Mouse (Mus musculus): Measurements from ENCODE around the gene Luc7l2. TPM values are rescaled to one million over a fixed set of nuclear protein-coding genes. Genes with fewer than 3 reads are reported as not detected.
A peak's percentile ranks its signal among the peaks of the same experiment; 100 is the strongest.

The Luc7l2 gene
- polyA plus RNA-seq, 1 experiment, result 22.7 TPM

DNA sequence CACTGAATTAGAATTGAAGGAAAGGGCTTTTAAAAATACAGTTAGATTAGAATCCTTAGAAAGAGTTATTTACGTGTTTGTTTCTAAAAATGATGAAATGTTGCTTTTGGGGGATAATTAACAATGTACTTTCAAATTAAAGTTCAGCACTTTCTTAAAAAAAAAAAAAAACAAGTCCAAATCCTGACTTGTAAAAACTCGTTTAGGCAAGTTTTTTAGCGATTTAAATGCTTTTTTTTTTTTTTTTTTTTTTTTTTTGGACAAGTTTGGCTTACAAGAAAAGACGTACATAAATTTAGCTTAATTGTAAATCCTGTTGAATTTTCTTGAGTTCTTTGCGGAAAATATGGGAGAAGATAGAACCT, 1.5 kb downstream of the Luc7l2 start:
- TF ChIP-seq GATA1 (IDR thresholded peaks at IDR 0.05; ENCODE audit: borderline replicate concordance, low read length) (no peak), FLI1 (IDR thresholded peaks at IDR 0.05; ENCODE audit: low read length) (no peak)

DNA sequence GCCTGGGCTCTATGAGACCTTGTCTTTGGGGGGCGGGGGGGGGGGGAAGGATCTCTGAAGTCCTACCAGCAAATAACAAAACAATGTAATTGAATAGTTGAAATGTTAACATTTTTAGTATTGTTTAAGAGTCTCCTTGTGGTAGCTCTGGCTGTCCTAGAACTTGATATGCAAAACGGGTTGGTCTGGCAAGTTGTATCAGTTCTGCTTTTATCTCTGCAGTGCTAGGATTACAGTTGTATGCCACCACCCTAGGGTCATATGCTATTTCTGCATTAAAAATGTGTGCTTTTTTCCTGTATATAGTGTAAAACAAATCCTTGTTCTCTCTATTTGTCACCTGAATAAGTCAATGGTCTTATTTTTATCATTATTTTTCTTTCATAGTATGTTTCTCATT, 25.0 kb downstream of the Luc7l2 start:
- Histone ChIP-seq H3K36me3 (replicated peaks; ENCODE audit: low read length) (peaks cover 80% of the 10 kb centered on the region), H3K27me3 (replicated peaks) (no peaks in the 10 kb centered on the region), H3K9me3 (no peaks in the 10 kb centered on the region), H3K4me3 (replicated peaks) (no peak overlapping the region), H3K4me1 (peaks cover 25% of the 10 kb centered on the region)
- TF ChIP-seq FLI1 (IDR thresholded peaks at IDR 0.05; ENCODE audit: low read length) (no peak), GATA1 (IDR thresholded peaks at IDR 0.05; ENCODE audit: borderline replicate concordance, low read length) (no peak)

More for the DNA sequence above, 1.5 kb downstream of the Luc7l2 start:
- Histone ChIP-seq H3K27me3 (replicated peaks) (no peaks in the 10 kb centered on the region), H3K36me3 (replicated peaks; ENCODE audit: low read length) (peaks cover 24% of the 10 kb centered on the region), H3K9me3 (no peaks in the 10 kb centered on the region), H3K4me1 (peaks cover 52% of the 10 kb centered on the region), H3K4me3 (replicated peaks) (peak overlapping the region; percentile 96)

DNA sequence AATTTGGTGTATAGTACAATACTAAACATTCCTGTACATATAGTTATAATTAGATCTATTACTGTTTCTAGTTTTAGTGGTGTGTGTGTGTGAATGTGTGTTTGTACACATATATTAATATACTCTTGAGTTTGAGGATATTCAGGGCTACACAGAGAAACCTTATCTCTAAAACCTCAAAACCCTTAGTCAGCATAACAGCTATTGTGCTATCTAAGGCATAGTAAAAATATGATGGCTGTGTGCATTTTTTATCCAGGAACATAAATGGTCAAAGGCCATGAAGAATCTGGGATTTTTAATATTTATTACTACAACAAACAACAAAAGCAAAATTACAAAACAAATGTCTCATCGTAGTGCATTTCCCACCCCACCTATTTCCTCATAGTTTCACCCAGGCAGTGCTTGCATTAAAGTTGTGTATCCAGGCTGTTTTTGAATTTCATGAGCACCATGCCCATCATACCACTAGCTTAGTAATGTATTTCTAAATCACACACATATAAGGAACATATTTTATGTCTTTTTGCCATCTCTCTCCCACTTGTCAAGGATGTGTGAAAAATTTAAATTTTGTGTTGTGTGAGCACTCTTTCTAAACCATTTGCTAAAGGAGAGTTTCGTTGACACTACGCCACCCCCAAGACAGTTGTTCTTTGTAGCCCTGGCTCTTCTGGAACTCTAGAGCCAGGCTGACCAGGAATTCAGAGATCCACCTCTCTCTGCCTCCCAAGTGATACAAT, 29.2 kb downstream of the Luc7l2 start:
- no peak for TF ChIP-seq GATA1 (IDR thresholded peaks at IDR 0.05; ENCODE audit: borderline replicate concordance, low read length)
- TF ChIP-seq FLI1 (IDR thresholded peaks at IDR 0.05; ENCODE audit: low read length), result no peak
- Histone ChIP-seq H3K9me3 (no peaks in the 10 kb centered on the region), H3K4me3 (replicated peaks) (no peak overlapping the region), H3K4me1 (peaks cover 28% of the 10 kb centered on the region), H3K27me3 (replicated peaks) (no peaks in the 10 kb centered on the region), H3K36me3 (replicated peaks; ENCODE audit: low read length) (peaks cover 85% of the 10 kb centered on the region)

DNA sequence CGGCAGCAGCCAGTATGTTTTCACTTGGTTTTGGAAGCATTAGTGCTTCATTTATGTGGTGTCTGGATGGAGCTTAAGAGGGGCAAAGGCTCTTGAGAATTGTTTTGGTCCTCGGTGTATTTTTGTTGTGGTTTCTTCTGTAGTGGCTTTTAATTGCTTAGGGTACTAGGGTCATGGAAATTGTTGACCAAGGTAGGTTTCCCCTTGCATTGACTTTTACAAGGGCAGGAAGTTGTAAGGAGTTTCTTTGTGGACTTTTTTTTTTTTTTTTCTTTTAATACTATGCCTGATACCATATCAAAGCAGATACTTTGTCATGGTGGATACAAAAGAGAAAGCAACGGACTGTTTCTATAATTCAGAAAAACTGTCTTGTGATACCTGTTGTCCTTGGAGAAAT, 30.6 kb downstream of the Luc7l2 start:
- no peak for TF ChIP-seq GATA1 (IDR thresholded peaks at IDR 0.05; ENCODE audit: borderline replicate concordance, low read length)

DNA sequence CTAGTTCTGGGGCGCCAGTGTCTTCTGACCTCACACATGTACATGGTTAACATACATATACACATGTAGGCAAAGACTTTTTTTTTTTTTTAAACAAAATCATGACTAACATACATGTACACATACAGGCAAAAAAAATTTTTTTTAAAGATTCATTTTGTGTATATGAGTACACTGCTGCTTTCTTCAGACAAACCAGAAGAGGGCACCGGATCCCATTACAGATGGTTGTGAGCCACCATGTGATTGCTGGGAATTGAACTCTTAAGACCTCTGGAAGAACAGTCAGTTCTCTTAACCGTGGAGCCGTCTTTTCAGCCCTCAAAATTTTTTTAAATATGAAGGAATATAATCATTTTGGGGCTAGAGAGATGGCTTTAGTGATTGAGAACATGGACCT, 46.3 kb downstream of the Luc7l2 start:
- peaks cover 7% of the 10 kb centered on the region; the same call in 1 of the 2 replicates for H3K4me1 ChIP-seq
- no peak overlapping the region for H3K4me3 ChIP-seq (replicated peaks)
- H3K27me3 ChIP-seq (replicated peaks), result no peaks in the 10 kb centered on the region
- H3K36me3 ChIP-seq (replicated peaks; ENCODE audit: low read length), result peaks cover 91% of the 10 kb centered on the region
- H3K9me3 ChIP-seq, result no peaks in the 10 kb centered on the region
- TF ChIP-seq FLI1 (IDR thresholded peaks at IDR 0.05; ENCODE audit: low read length) (no peak), GATA1 (IDR thresholded peaks at IDR 0.05; ENCODE audit: borderline replicate concordance, low read length) (no peak)

More for the DNA sequence above, 30.6 kb downstream of the Luc7l2 start:
- Histone ChIP-seq H3K4me3 (replicated peaks) (no peak overlapping the region), H3K4me1 (peaks cover 28% of the 10 kb centered on the region), H3K36me3 (replicated peaks; ENCODE audit: low read length) (peaks cover 88% of the 10 kb centered on the region), H3K27me3 (replicated peaks) (no peaks in the 10 kb centered on the region), H3K9me3 (no peaks in the 10 kb centered on the region)

DNA sequence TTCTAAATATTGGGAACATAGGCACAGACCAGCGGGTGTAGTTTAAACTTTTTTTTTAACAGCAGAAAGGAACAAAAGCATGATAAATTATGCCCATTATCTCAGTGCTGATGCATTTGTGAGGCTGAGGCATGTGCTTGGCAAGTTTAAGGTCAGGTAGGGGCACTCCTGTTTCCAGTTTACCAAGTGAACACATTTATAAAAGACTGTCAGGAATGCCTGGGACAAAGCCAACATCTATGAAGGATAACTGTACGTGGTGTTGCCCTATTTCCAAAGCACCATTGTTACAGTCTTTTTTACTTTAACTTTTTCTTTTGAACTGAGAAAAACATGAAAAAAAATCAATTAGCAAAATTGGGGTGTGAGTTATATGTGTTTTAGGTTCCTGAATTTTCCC, 58.8 kb downstream of the Luc7l2 start:
- H3K27me3 ChIP-seq (replicated peaks), result no peaks in the 10 kb centered on the region
- H3K4me3 ChIP-seq (replicated peaks), result no peak overlapping the region
- TF ChIP-seq GATA1 (IDR thresholded peaks at IDR 0.05; ENCODE audit: borderline replicate concordance, low read length) (no peak), FLI1 (IDR thresholded peaks at IDR 0.05; ENCODE audit: low read length) (no peak)
- H3K9me3 ChIP-seq, result no peaks in the 10 kb centered on the region
- H3K4me1 ChIP-seq, result no peaks in the 10 kb centered on the region
- peaks cover 81% of the 10 kb centered on the region for H3K36me3 ChIP-seq (replicated peaks; ENCODE audit: low read length)

DNA sequence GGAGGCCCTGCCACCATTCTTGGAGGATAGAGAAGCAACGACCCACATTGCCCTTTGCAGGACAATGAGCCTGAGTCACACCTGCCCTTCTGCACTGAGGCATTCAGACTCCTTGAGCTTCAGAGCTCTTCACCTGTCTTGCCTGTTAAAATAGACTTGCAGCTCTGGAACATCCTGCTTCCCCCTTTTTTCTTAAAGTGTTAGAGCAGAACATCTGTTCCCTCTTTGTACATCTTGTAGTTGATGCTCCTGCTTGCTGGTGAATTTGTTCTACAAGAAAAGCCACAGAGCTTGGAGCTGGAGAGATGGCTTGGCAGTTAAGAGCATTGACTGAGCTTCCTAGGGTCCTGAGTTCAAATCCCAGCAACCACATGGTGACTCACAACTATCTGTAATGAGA, 71.3 kb downstream of the Luc7l2 start:
- Histone ChIP-seq H3K36me3 (replicated peaks; ENCODE audit: low read length) (peaks cover 81% of the 10 kb centered on the region), H3K27me3 (replicated peaks) (no peaks in the 10 kb centered on the region)
- TF ChIP-seq GATA1 (IDR thresholded peaks at IDR 0.05; ENCODE audit: borderline replicate concordance, low read length) (no peak), FLI1 (IDR thresholded peaks at IDR 0.05; ENCODE audit: low read length) (no peak)

DNA sequence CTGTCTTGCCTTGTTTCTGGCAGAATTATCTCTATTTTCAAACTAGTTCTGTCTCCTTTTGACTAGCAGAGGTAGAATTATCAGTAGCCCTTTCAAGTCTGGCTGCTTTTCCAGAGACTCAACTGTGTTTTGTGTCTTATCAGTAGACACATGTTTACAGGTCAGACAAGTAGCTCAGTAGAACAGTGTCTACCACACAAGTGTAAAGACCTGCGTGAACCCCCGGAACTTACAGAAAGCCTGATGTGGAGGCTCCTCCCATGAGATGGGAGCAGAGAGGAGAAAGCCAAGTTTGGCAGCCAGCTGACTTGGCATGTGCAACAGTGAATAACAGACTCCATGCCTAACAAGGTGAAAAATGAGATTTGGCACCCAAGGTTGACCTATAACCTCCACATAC, 72.3 kb downstream of the Luc7l2 start:
- no peaks in the 10 kb centered on the region for H3K4me1 ChIP-seq
- H3K36me3 ChIP-seq (replicated peaks; ENCODE audit: low read length), result peaks cover 78% of the 10 kb centered on the region
- H3K9me3 ChIP-seq, result no peaks in the 10 kb centered on the region
- H3K4me3 ChIP-seq (replicated peaks), result no peak overlapping the region
- H3K27me3 ChIP-seq (replicated peaks), result no peaks in the 10 kb centered on the region
- TF ChIP-seq GATA1 (IDR thresholded peaks at IDR 0.05; ENCODE audit: borderline replicate concordance, low read length) (no peak), FLI1 (IDR thresholded peaks at IDR 0.05; ENCODE audit: low read length) (no peak)

More for the DNA sequence above, 71.3 kb downstream of the Luc7l2 start:
- H3K4me1 ChIP-seq, result no peaks in the 10 kb centered on the region
- no peaks in the 10 kb centered on the region for H3K9me3 ChIP-seq
- H3K4me3 ChIP-seq (replicated peaks), result no peak overlapping the region

DNA sequence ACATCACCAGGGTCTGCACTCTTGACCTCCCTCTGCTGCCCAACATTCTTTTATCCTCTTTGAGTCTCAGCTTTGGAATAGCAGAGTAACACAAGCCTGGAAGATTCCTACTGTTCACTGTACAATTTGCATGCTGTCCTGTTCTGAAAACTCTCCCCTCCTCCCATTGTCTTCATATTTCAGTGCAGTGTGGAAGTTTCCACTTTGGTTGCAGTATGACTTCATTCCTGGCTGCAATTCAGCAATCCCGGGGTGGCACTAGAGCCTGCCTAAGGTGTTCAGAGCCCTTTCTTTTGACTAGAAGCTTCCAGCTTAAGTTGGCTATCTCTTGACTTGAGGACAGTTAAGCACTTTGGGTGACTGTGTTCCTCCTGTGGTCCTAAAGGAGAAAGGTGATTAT, 73.3 kb downstream of the Luc7l2 start:
- no peak for TF ChIP-seq FLI1 (IDR thresholded peaks at IDR 0.05; ENCODE audit: low read length)
- no peak for TF ChIP-seq GATA1 (IDR thresholded peaks at IDR 0.05; ENCODE audit: borderline replicate concordance, low read length)
- H3K36me3 ChIP-seq (replicated peaks; ENCODE audit: low read length), result peaks cover 69% of the 10 kb centered on the region
- peaks cover 2% of the 10 kb centered on the region for H3K27me3 ChIP-seq (replicated peaks)
- no peaks in the 10 kb centered on the region for H3K9me3 ChIP-seq
- H3K4me3 ChIP-seq (replicated peaks), result no peak overlapping the region
- no peaks in the 10 kb centered on the region for H3K4me1 ChIP-seq

DNA sequence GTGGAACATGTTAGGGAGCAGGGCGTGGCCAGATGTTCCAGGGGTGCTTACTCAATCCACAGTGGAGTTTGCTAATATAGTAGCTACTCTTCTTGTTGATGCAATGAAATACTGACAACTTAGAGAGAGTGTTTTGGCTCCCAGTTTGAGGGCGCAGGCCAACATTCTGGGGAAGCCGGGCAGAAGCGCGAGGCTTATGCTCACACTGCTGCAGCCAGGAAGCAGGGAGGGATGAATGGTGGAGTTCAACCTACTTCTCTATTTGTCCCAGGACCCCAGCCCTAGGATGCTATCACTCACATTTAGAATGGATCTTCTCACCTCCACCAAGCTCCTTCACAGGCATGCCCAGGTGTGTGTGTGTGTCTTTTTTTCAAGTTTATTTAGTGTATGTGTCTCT, 75.0 kb downstream of the Luc7l2 start:
- H3K36me3 ChIP-seq (replicated peaks; ENCODE audit: low read length), result peaks cover 53% of the 10 kb centered on the region
- H3K4me1 ChIP-seq, result no peaks in the 10 kb centered on the region
- H3K9me3 ChIP-seq, result no peaks in the 10 kb centered on the region
- TF ChIP-seq FLI1 (IDR thresholded peaks at IDR 0.05; ENCODE audit: low read length) (no peak), GATA1 (IDR thresholded peaks at IDR 0.05; ENCODE audit: borderline replicate concordance, low read length) (no peak)
- no peak overlapping the region for H3K4me3 ChIP-seq (replicated peaks)
- H3K27me3 ChIP-seq (replicated peaks), result peaks cover 12% of the 10 kb centered on the region

Measured in megakaryocyte, embryonic 14.5 days (primary cell).